Mouse (Mus musculus) MEL (cell line): ENCODE results near the gene Kdelr3. TPM values are rescaled to one million over a fixed set of nuclear protein-coding genes. Genes with fewer than 3 reads are reported as not detected.

ENCODE experiments used
- DNase-seq: peaks from one replicate; pipeline ENCODE4 v3.0.0; 2011; ENCODE audit warnings: low read depth, low spot score
- H3K27ac ChIP-seq: 2 replicates; pipeline ENCODE4 v1.5.1; 2012; ENCODE audit warnings: low read depth, mild to moderate bottlenecking, control low read depth, low read length, moderate library complexity; ENCODE audit not compliant: control insufficient read depth
- H3K27me3 ChIP-seq, 2 experiments: fragments of 150-350 bp in 1 of 2; sonication (generic) in 1 of 2; 2 replicates each; pipeline ENCODE4 v1.6.1; 2012; ENCODE audit warnings: low read length in 2 of 2, mild to moderate bottlenecking in 2 of 2, improper control_type of control experiment in 1 of 2, moderate library complexity in 1 of 2; ENCODE audit not compliant: insufficient read depth in 2 of 2, control insufficient read depth in 1 of 2
- H3K36me3 ChIP-seq, 2 experiments: 2 replicates each; pipeline ENCODE4 v1.6.1; 2012 to 2014; ENCODE audit warnings: low read length in 2 of 2, improper control_type of control experiment in 1 of 2, inconsistent platforms in 1 of 2, mild to moderate bottlenecking in 1 of 2; ENCODE audit not compliant: insufficient read depth in 2 of 2, control insufficient read depth in 1 of 2
- H3K4me1 ChIP-seq, 2 experiments: fragments of 150-350 bp in 1 of 2; sonication (generic) in 1 of 2; 2 replicates each; pipeline ENCODE4 v1.6.1; 2012; ENCODE audit warnings: low read length in 2 of 2, improper control_type of control experiment in 1 of 2, mild to moderate bottlenecking in 1 of 2; ENCODE audit not compliant: insufficient read depth in 2 of 2, control insufficient read depth in 1 of 2
- H3K4me3 ChIP-seq, 2 experiments: fragments of 150-350 bp in 1 of 2; sonication (generic) in 1 of 2; 2 replicates each; pipeline ENCODE4 v1.5.1; 2012; ENCODE audit warnings: low read depth in 2 of 2, low read length in 2 of 2, mild to moderate bottlenecking in 2 of 2, moderate library complexity in 2 of 2, control low read depth in 1 of 2, improper control_type of control experiment in 1 of 2; ENCODE audit not compliant: control insufficient read depth in 1 of 2, insufficient read depth in 1 of 2
- H3K79me2 ChIP-seq: 2 replicates; pipeline ENCODE4 v1.6.1; 2012; ENCODE audit warnings: mild to moderate bottlenecking, low read length, moderate library complexity; ENCODE audit not compliant: control insufficient read depth, poor library complexity, insufficient read depth
- H3K9ac ChIP-seq: 2 replicates; pipeline ENCODE4 v1.6.1; 2012; ENCODE audit warnings: low read depth, mild to moderate bottlenecking, control low read depth, low read length, moderate library complexity; ENCODE audit not compliant: control insufficient read depth, poor library complexity, severe bottlenecking
- H3K9me3 ChIP-seq: fragments of 150-350 bp; sonication (generic); replicated peaks from 2 replicates; pipeline ENCODE4 v1.6.1; 2012; ENCODE audit warnings: mild to moderate bottlenecking, low read length, improper control_type of control experiment, moderate library complexity; ENCODE audit not compliant: insufficient read depth
- BHLHE40 ChIP-seq: IDR thresholded peaks from 2 replicates; pipeline ENCODE4 v1.6.1; 2012; ENCODE audit warnings: low read depth, mild to moderate bottlenecking, inconsistent platforms, low read length, improper control_type of control experiment, borderline replicate concordance
- CHD2 ChIP-seq: IDR thresholded peaks from 2 replicates; pipeline ENCODE4 v1.6.1; 2011; ENCODE audit warnings: low read length, improper control_type of control experiment
- E2F4 ChIP-seq: IDR thresholded peaks from 2 replicates; pipeline ENCODE4 v1.6.1; 2011; ENCODE audit warnings: low read depth, low read length, improper control_type of control experiment, borderline replicate concordance
- EP300 ChIP-seq, 2 experiments: IDR thresholded peaks; 2 replicates each; pipeline ENCODE4 v1.6.1; 2011; ENCODE audit warnings: improper control_type of control experiment in 2 of 2, low read length in 2 of 2, low read depth in 1 of 2, mild to moderate bottlenecking in 1 of 2
- ETS1 ChIP-seq: IDR thresholded peaks from 2 replicates; pipeline ENCODE4 v1.6.1; 2012; ENCODE audit warnings: low read depth, mild to moderate bottlenecking, inconsistent platforms, low read length, improper control_type of control experiment, moderate library complexity
- GABPA ChIP-seq: IDR thresholded peaks from 2 replicates; pipeline ENCODE4 v1.6.1; 2012; ENCODE audit warnings: low read depth, mild to moderate bottlenecking, inconsistent platforms, low read length, improper control_type of control experiment, moderate library complexity
- GATA1 ChIP-seq: IDR thresholded peaks from 2 replicates; pipeline ENCODE4 v1.6.1; 2011; ENCODE audit warnings: low read depth, low read length, improper control_type of control experiment
- HCFC1 ChIP-seq: IDR thresholded peaks from 2 replicates; pipeline ENCODE4 v1.6.1; 2012; ENCODE audit warnings: low read depth, mild to moderate bottlenecking, inconsistent platforms, low read length, improper control_type of control experiment, moderate library complexity
- MAFK ChIP-seq: IDR thresholded peaks from 2 replicates; pipeline ENCODE4 v1.6.1; 2011; ENCODE audit warnings: low read depth, mild to moderate bottlenecking, low read length, improper control_type of control experiment, borderline replicate concordance
- MAX ChIP-seq: IDR thresholded peaks from 2 replicates; pipeline ENCODE4 v1.6.1; 2011; ENCODE audit warnings: low read length, improper control_type of control experiment
- MAZ ChIP-seq: IDR thresholded peaks from 2 replicates; pipeline ENCODE4 v1.6.1; 2012; ENCODE audit warnings: low read depth, mild to moderate bottlenecking, inconsistent platforms, low read length, improper control_type of control experiment
- MEF2A ChIP-seq: IDR thresholded peaks from 2 replicates; pipeline ENCODE4 v1.6.1; 2014; ENCODE audit warnings: low read depth, mild to moderate bottlenecking, inconsistent platforms, low read length, improper control_type of control experiment; ENCODE audit not compliant: poor library complexity, insufficient replicate concordance, severe bottlenecking; ENCODE audit errors: extremely low read depth
- MXI1 ChIP-seq: IDR thresholded peaks from 2 replicates; pipeline ENCODE4 v1.6.1; 2011; ENCODE audit warnings: mild to moderate bottlenecking, low read depth, low read length, improper control_type of control experiment
- MYB ChIP-seq: IDR thresholded peaks from 2 replicates; pipeline ENCODE4 v1.6.1; 2011; ENCODE audit warnings: mild to moderate bottlenecking, low read depth, low read length, improper control_type of control experiment
- POLR2A ChIP-seq, 2 experiments: IDR thresholded peaks; 2 replicates each; pipeline ENCODE4 v1.6.1; 2011 to 2012; ENCODE audit warnings: low read length in 2 of 2, mild to moderate bottlenecking in 2 of 2, control low read depth in 1 of 2, improper control_type of control experiment in 1 of 2, low read depth in 1 of 2, moderate library complexity in 1 of 2; ENCODE audit not compliant: control insufficient read depth in 1 of 2, insufficient read depth in 1 of 2, poor library complexity in 1 of 2
- POLR2AphosphoS2 ChIP-seq: IDR thresholded peaks from 2 replicates; pipeline ENCODE4 v1.6.1; 2011; ENCODE audit warnings: low read length, improper control_type of control experiment
- POLR2AphosphoS5 ChIP-seq: IDR thresholded peaks from 2 replicates; pipeline ENCODE4 v1.6.1; 2012; ENCODE audit warnings: low read depth, borderline replicate concordance, mild to moderate bottlenecking, inconsistent platforms, low read length, moderate library complexity, mixed read lengths
- RAD21 ChIP-seq: IDR thresholded peaks from 2 replicates; pipeline ENCODE4 v1.6.1; 2011; ENCODE audit warnings: mild to moderate bottlenecking, low read depth, low read length, improper control_type of control experiment
- RCOR1 ChIP-seq: IDR thresholded peaks from 2 replicates; pipeline ENCODE4 v1.6.1; 2012; ENCODE audit warnings: low read depth, mild to moderate bottlenecking, inconsistent platforms, low read length, improper control_type of control experiment
- SIN3A ChIP-seq: IDR thresholded peaks from 2 replicates; pipeline ENCODE4 v1.6.1; 2012; ENCODE audit warnings: low read length, improper control_type of control experiment, inconsistent platforms
- SMC3 ChIP-seq: IDR thresholded peaks from 2 replicates; pipeline ENCODE4 v1.6.1; 2011; ENCODE audit warnings: low read depth, low read length, improper control_type of control experiment
- TAL1 ChIP-seq: IDR thresholded peaks from 2 replicates; pipeline ENCODE4 v1.6.1; 2012; ENCODE audit warnings: mild to moderate bottlenecking, inconsistent platforms, low read length, moderate library complexity, mixed read lengths
- TBP ChIP-seq: IDR thresholded peaks from 2 replicates; pipeline ENCODE4 v1.8.0; 2011; ENCODE audit warnings: low read depth, low read length, improper control_type of control experiment
- UBTF ChIP-seq: IDR thresholded peaks from 2 replicates; pipeline ENCODE4 v1.6.1; 2012; ENCODE audit warnings: low read depth, mild to moderate bottlenecking, inconsistent platforms, low read length, improper control_type of control experiment, moderate library complexity, borderline replicate concordance; ENCODE audit not compliant: insufficient read depth
- USF1 ChIP-seq: IDR thresholded peaks from 2 replicates; pipeline ENCODE4 v1.6.1; 2014; ENCODE audit warnings: low read depth, mild to moderate bottlenecking, inconsistent platforms, low read length, improper control_type of control experiment, moderate library complexity
- USF2 ChIP-seq, 2 experiments: IDR thresholded peaks; 2 replicates each; pipeline ENCODE4 v1.6.1; 2011 to 2012; ENCODE audit warnings: improper control_type of control experiment in 2 of 2, low read length in 2 of 2, borderline replicate concordance in 1 of 2, inconsistent platforms in 1 of 2, low read depth in 1 of 2, mild to moderate bottlenecking in 1 of 2; ENCODE audit not compliant: insufficient read depth in 1 of 2
- ZKSCAN1 ChIP-seq: IDR thresholded peaks from 2 replicates; pipeline ENCODE4 v1.6.1; 2012; ENCODE audit warnings: low read depth, mild to moderate bottlenecking, inconsistent platforms, low read length, improper control_type of control experiment, moderate library complexity
- ZMIZ1 ChIP-seq: IDR thresholded peaks from 2 replicates; pipeline ENCODE4 v1.6.1; 2012; ENCODE audit warnings: low read depth, mild to moderate bottlenecking, inconsistent platforms, low read length, improper control_type of control experiment, moderate library complexity
- ZNF384 ChIP-seq: IDR thresholded peaks from 2 replicates; pipeline ENCODE4 v1.6.1; 2012; ENCODE audit warnings: low read depth, mild to moderate bottlenecking, inconsistent platforms, low read length, improper control_type of control experiment
- polyA plus RNA-seq, 2 experiments: library from polyadenylated mRNA; stranded (reverse) in 1 of 2; unstranded in 1 of 2; fragments of >175 nt in 1 of 2; fragments of >200 nt in 1 of 2; gene quantifications; 2 replicates each; pipeline versions ENCODE4 v1.2.1 to v1.2.4; 2012; ENCODE audit warnings: low replicate concordance in 2 of 2, low read depth in 1 of 2; ENCODE audit not compliant: insufficient read length in 2 of 2, insufficient read depth in 1 of 2, missing spikeins in 1 of 2
- total RNA-seq: library from RNA; depleted of rRNA; stranded (reverse); fragments of 300-350 nt; gene quantifications from 2 replicates; pipeline ENCODE4 v1.2.3, GENCODE M21; 2012

Gene Kdelr3
- total and polyA plus RNA-seq, 3 experiments: 14.5 to 32.2 TPM; not detected in 1

GRCm38 (mm10) chr15:79575543-79576222 is 59.5 kb downstream of the Kdelr3 start:
- no peak for TF ChIP-seq SMC3
- no peak for TF ChIP-seq ZMIZ1
- no peak for TF ChIP-seq TAL1
- TF ChIP-seq SIN3A: no peak
- no peak for TF ChIP-seq RAD21
- TF ChIP-seq USF2 (IDR thresholded peaks at IDR 0.05; ENCODE audit: borderline replicate concordance in 1 of 2, insufficient read depth in 1 of 2, low read depth in 1 of 2, low read length in 2 of 2): no peak
- TF ChIP-seq MAX: no peak
- TF ChIP-seq GABPA: no peak
- TF ChIP-seq POLR2AphosphoS2: no peak
- Histone ChIP-seq H3K4me1 (peaks cover 15% of the 10 kb centered on the region in 2 experiments), H3K36me3 (peaks cover 0 to 17% of the 10 kb centered on the region in 2 experiments; a peak in 2 of 4 replicates), H3K27me3 (no peaks in the 10 kb centered on the region), H3K79me2 (no peaks in the 10 kb centered on the region), H3K4me3 (no peak overlapping the region), H3K9me3 (no peaks in the 10 kb centered on the region), H3K27ac (no peak overlapping the region), H3K9ac (no peak overlapping the region)
- DNase-seq: no peak

- Histone ChIP-seq H3K27ac (peak overlapping the region; percentile 47), H3K9me3 (no peaks in the 10 kb centered on the region), H3K79me2 (no peaks in the 10 kb centered on the region), H3K9ac (no peak overlapping the region), H3K36me3 (peaks cover 0 to 13% of the 10 kb centered on the region in 2 experiments; a peak in 2 of 4 replicates), H3K4me1 (peaks cover 15% of the 10 kb centered on the region in 2 experiments), H3K27me3 (no peaks in the 10 kb centered on the region), H3K4me3 (peak overlapping the region in 1 of 2 experiments; percentile 27; a peak in 1 of 4 replicates)
- peak; percentile 64 for DNase-seq
- TF ChIP-seq MEF2A: no peak
- peak; percentile 59; the same call in 1 of the 2 replicates for TF ChIP-seq ETS1
- TF ChIP-seq RAD21: no peak
- TF ChIP-seq GABPA: no peak
- no peak for TF ChIP-seq POLR2AphosphoS2
- no peak for TF ChIP-seq HCFC1
- TF ChIP-seq CHD2: no peak
- TF ChIP-seq POLR2AphosphoS5: no peak
- no peak for TF ChIP-seq ZKSCAN1
- no peak for TF ChIP-seq MAZ
- no peak for TF ChIP-seq ZMIZ1
- TF ChIP-seq RCOR1: peak; percentile 27; the same call in 1 of the 2 replicates
- TF ChIP-seq GATA1: 0 out of 2 replicates have a peak, but pooled peaks have one; percentile 40
- TF ChIP-seq MAFK: no peak
- TF ChIP-seq ZNF384: no peak
- TF ChIP-seq POLR2A (IDR thresholded peaks at IDR 0.05; ENCODE audit: control insufficient read depth in 1 of 2, insufficient read depth in 1 of 2, low read depth in 1 of 2, low read length in 2 of 2, poor library complexity in 1 of 2): no peak
- no peak for TF ChIP-seq USF2 (IDR thresholded peaks at IDR 0.05; ENCODE audit: borderline replicate concordance in 1 of 2, insufficient read depth in 1 of 2, low read depth in 1 of 2, low read length in 2 of 2)
- TF ChIP-seq BHLHE40: no peak
- TF ChIP-seq MXI1: no peak; the same call in 1 of the 2 replicates
- TF ChIP-seq UBTF: no peak
- TF ChIP-seq SIN3A: no peak
- TF ChIP-seq TBP: no peak
- TF ChIP-seq MYB: no peak
- peak; percentile 17 to 32; a peak in 1 of 4 replicates for TF ChIP-seq EP300 (IDR thresholded peaks at IDR 0.05; ENCODE audit: low read depth in 1 of 2, low read length in 2 of 2)
- no peak for TF ChIP-seq USF1
- TF ChIP-seq E2F4: no peak
These were observed 60.7 kb downstream of the Kdelr3 start for GRCm38 (mm10) chr15:79576947-79577346.
